Mouse (Mus musculus) kidney, postnatal 36 days (tissue): ENCODE measurements around the gene Zbtb32.

Experiments
- DNase-seq, 2 experiments: peaks; one replicate each; pipeline ENCODE4 v3.0.0; 2021 to 2022; ENCODE audit warnings: mixed read lengths in 2 of 2

The Zbtb32 gene

DNA sequence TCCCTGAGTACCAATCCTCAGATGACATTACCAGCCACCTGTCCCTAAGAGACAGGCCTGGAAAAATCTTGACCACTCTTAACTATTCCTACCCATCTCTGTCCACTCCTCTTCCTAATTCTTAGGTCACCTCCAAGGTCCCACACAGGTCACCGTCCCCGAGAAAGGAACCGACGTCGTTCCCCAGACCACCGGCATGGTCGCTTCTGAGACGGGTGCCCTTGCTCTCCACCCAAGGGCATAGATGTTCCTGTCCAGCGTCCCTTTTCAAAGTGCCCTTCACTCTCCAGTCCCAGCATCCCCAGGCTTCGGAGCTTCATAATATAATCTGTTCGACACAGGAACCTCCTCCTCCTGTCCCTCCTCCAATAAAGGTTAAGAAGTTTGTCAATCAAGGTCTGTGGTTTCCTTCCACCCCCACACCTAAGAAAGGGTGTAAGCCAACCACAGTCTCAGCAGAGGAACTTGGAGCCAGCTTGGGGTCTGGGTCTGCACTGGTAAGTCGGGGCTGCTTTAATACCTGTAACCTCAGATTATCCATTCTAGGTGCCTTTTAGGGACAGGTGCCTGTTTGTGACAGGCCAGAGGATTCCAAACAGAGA, 33.6 kb downstream of the Zbtb32 start, which contains the start of gene Igflr1:
TSS of gene Igflr1 (plus strand) at position 458 of the 602 bp plus-strand sequence.
- DNase-seq, result no peak

DNA sequence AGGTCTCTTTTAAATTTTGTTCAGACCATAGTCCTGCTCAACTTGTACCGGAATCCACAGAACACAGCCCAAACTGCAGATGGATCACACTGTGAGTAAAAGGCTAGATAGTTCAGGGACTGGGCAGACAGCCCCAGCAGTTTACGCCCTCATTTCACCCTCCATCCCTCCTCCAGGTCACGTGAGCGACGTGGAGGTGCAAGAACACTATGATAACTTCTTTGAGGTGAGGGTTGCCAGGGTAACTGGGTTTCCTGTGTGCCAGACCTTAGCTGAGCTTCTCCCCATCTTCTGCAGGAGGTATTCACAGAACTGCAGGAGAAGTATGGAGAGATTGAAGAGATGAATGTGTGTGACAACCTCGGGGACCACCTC, 34.8 kb downstream of the Zbtb32 start:
- DNase-seq, result no peak

DNA sequence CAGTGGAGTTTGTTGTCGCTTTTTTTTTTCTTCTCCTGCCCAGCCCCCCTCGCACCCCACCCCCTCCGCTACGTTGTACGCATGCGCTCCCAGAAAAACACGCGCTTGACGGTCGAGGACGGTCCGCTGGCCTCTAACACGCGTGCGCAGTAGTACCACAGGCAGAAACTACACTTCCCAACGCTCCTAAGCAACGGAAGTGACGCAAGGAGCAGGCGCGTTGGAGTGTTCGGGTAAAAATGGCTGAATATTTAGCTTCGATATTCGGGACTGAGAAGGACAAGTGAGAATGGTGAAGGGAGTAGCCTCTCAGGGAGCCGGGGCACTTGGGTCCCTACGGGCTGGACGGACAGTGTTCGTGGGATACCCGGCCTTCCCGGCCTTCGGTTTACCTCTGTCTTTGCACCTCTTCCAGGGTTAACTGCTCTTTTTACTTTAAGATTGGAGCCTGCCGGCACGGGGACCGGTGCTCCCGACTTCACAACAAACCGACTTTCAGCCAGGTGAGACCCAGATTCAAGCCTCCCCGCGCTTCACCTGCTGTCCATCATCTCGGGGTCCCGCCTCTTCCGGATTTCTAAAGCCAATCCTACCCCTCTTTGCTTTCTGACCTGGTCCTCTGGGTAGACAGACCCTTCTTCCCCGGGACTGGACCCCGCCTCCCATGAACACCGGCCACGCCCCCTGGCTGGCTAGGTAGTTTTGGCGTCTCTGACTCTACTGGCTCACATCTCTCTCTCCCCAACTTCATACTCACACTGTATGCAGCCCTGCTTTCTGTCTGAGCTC, 35.4 kb downstream of the Zbtb32 start, which contains the start of the genes U2af1l4, Gm49396 and Psenen:
TSS of gene U2af1l4 (plus strand) at position 185 of the 789 bp plus-strand sequence.
TSS of gene Gm49396 (plus strand) at position 228 of the 789 bp plus-strand sequence.
TSS of gene Psenen (minus strand) at position 511 of the 789 bp plus-strand sequence.
- DNase-seq, result peak; percentile 97 to 98

DNA sequence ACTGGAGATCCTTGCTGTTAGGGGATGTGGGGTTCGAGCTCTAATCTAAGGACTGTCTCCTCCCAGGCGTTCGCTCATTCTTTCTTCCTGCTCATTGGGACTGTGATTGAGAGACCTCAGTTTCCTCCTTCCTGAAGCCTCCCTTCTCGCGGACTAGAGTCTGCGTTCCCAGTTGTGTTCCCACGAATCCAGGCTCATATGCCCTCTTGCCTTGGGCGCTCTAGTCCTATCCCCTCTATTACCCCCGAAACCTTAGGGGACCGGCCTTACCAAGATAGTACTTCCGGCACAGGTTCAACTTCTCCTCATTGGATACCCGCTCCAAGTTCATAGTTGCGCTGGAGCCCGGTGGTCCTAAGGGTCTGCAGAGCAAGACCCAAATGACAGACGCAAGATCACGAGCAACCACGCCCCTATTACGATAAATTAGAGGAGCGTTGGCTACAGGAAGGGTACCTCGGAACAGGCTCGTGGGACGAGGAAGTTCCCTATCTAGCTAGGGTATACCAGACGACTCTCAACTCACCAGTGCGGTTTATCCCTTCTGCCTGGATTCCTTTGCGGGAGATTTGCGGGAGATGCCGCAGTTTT, 36.1 kb downstream of the Zbtb32 start:
- peak in 1 of 2 experiments; percentile 19 for DNase-seq

- DNase-seq, result no peak
These were observed 38.4 kb downstream of the Zbtb32 start for GRCm38 (mm10) chr7:30560296-30560695.

DNA sequence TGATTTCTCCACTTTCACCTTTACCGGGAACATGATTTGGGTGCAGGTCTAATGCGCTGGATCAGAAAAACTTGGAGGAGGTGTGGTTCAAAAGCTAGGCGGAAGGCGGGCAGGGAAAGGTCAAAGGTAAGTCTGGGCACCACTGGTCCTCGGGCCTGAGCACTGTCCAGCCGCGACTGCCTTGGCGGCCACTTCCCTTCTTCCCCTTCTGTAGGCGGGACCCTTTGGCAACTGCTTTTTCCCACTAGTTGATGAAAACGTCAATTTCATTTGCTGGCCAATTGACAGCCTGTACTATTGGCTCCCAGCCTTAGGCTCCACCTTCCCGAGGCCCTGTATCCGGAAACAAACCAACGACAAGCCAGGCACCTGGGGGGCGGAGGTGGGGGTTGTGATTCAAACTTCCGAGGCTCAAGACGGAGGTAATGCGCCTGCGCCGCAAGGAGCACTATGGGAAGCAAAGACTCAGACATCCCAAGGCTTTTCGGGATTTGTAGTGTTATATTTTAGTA, 39.2 kb downstream of the Zbtb32 start, which contains the start of gene Lin37:
TSS of gene Lin37 (minus strand) at position 396 of the 512 bp plus-strand sequence.
- DNase-seq, result peak; percentile 98 to 100

DNA sequence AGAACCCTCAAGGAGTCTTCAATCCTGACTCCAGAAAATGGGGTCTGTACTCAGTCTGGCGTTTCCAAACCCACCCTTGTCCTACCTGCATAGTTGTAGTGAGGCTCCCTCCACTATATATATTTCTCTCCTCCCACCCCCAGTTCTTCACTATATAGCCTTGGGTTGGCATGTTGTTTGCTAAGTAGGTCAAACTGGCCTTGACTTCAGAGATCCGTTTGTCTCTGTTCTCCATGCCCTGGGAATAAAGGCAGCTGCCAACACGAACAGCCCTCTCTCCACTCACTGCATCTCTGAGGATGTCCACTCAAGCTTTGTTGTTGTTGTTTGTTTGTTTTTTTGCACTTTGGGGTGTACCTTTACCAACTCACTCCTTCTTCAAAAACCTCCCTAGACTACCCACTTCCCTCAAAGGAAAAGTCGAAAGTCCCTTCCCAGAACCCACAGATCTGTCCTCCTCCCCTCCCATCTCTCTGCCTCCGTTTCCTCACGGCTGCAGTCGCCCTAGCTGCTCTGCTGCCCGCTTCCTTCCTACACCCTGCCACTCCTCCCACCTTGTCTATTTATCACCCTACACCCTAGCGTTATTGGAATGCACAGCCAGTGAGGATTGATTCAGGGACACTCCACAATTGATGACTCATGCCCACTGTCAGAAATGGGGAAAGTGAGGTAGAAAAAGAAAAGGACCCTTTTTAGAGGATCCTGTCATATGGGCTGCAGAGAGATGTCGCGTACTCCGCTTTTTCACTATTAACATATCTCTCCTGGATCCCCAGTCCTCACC, 39.9 kb downstream of the Zbtb32 start:
- no peak for DNase-seq

- no peak for DNase-seq
These were observed 40.7 kb downstream of the Zbtb32 start for GRCm38 (mm10) chr7:30557901-30558514.

DNA sequence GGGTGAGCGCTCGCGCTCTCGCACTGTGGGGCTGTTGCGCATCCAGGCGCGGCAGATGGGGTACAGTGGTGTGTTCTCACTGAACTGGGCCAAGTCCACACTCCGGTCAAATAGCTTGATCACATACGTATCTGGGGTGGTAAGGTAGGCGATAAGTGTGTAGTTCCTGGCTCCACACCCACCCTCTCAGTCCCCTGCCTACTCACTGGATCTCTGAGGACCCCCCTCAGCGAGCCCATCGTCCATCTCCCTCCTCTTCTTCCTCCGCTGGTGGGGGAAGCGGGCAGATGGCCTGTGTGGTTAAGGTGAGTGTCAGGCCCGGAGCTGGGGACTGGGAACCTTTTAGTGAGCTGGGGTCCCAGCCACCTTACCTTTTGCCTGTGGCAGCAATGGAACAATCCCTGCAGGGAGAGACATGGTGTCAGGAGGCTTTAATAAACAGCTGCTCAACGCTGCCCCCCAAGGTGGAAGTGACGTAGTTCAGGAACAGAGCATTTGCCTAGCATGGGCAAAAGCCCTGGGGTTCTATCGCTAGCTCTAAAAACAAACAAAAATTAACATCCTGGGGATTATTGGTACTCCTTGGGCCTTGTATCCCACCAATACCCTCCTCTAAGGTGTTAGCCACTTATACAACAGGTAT, 41.7 kb downstream of the Zbtb32 start:
- DNase-seq, result peak in 1 of 2 experiments; percentile 54

- no peak for DNase-seq
These were observed 44.7 kb downstream of the Zbtb32 start for GRCm38 (mm10) chr7:30553810-30554584.

GRCm38 (mm10) chr7:30553021-30553589, 45.6 kb downstream of the Zbtb32 start:
- DNase-seq, result peak; percentile 51 to 58

GRCm38 (mm10) chr7:30552102-30553020, 46.3 kb downstream of the Zbtb32 start, which contains the start of the genes Hspb6 and Proser3:
Gene Hspb6 (plus strand): TSS chr7:30552178.
Gene Proser3 (minus strand): TSS chr7:30552299.
- peak; percentile 99 for DNase-seq

GRCm38 (mm10) chr7:30551445-30552101, 47.1 kb downstream of the Zbtb32 start:
- peak in 1 of 2 experiments; percentile 67 for DNase-seq

DNA sequence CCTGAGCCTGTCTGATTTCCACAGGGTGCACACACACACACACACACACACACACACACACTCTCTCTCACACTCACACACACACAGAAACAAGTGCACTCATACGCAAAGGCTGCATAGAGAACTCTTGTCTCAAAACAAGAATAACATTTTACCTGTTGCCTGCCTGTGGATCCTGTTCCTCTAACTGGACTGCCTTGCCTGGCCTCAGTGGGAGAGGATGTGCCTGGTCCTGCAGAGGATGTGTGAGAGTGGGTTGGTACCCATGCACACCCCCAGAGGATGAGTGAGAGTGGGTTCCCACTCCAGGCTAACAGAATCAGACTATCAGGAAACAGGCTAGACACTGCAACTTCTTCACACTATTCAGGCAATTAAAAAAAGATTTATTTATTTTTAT, 48.1 kb downstream of the Zbtb32 start:
- DNase-seq, result no peak

DNA sequence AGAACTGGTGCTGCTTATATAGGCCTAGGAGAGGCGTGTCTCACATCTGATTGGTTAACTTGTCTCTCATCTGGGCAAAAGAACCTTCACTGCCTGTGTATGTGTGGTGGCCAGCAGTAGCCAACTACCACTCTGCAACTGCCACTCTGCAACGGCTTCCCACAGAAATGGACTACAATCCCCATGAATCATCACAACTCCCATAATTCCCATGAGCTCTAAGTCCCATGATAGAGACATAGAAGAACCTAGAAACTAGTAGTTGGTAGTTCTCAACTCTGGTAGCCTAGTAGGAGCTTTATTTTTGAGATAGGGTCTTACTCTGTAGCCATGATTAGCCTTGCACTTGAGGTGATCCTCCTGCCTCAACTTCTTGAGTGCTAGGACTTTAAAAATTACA, 48.8 kb downstream of the Zbtb32 start:
- DNase-seq, result no peak

GRCm38 (mm10) chr7:30544327-30544726, 54.4 kb downstream of the Zbtb32 start:
- DNase-seq, result no peak

DNA sequence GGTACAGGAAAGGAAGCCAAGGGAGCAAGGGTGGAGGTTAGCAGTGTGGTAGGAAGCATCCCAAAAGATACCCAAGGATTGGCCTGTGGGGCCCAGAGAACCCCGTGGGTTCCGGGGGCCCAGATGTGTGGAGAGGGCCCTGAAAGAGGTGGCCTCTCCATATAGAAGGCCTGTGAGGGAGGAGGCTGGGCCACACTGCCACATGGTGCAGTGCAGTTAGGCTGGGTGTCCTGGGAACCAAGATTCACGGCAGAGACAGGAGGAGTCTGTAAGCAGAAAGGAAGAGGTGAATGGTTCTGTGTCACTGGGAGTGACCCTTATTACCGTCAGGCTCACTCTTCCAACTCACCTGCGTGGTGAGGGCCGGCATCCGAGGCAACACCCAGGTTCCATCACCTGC, 58.1 kb downstream of the Zbtb32 start:
- no peak for DNase-seq
